Mouse (Mus musculus) megakaryocyte, embryonic 14.5 days (primary cell): ENCODE data around the gene Btbd3.

Experiments
- FLI1 ChIP-seq: IDR thresholded peaks from 2 replicates; pipeline ENCODE4 v1.6.1; 2012; ENCODE audit warnings: low read length, inconsistent platforms, mixed read lengths
- GATA1 ChIP-seq: IDR thresholded peaks from 3 replicates; pipeline ENCODE4 v1.6.1; 2012; ENCODE audit warnings: mixed read lengths, low read length, inconsistent platforms, borderline replicate concordance

DNA sequence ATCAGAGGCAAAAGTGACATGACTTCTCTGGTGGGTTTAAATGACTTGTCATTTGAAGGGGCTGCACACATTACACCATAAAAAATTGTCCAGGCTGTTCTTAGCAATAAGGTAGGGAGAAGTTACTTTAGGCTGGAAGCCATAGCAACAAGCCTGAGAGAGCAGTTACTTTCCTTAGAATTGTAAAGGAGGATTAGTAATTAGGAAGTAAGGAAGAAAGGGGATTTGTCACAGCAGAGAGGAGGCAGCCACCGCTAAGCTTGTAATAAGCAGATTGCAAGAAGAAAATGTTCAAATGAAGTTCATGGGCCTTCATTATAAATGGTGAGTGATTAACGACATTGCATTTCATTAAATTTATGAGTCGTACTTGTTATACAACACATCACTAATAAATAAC lies 190.1 kb downstream of the Btbd3 start:
- no peak for TF ChIP-seq GATA1
- TF ChIP-seq FLI1: no peak
